Mouse (Mus musculus) cerebellum, postnatal 10 days (tissue): Measurements from ENCODE around the gene Fam57b.

Experiments
- DNase-seq, 2 experiments: peaks; one replicate each; pipeline ENCODE4 v3.0.0; 2021; ENCODE audit warnings: mixed read lengths in 2 of 2

The Fam57b gene

GRCm38 (mm10) chr7:126832036-126832598 lies 34.6 kb downstream of the Fam57b start:
- DNase-seq: peak; percentile 92 to 94

- peak; percentile 57 to 63 for DNase-seq
These were observed 35.8 kb downstream of the Fam57b start for GRCm38 (mm10) chr7:126833294-126833693.

GRCm38 (mm10) chr7:126843276-126843675 lies 45.8 kb downstream of the Fam57b start:
- peak in 1 of 2 experiments; percentile 57 for DNase-seq

GRCm38 (mm10) chr7:126845516-126845915 lies 48.0 kb downstream of the Fam57b start:
- DNase-seq: no peak

GRCm38 (mm10) chr7:126847116-126847420 lies 49.6 kb downstream of the Fam57b start, which contains the start of gene Doc2a:
Doc2a (plus strand) TSS chr7:126847416.
- no peak for DNase-seq

GRCm38 (mm10) chr7:126847421-126848398 lies 50.2 kb downstream of the Fam57b start:
- DNase-seq: peak; percentile 69 to 73

GRCm38 (mm10) chr7:126848794-126849193 lies 51.3 kb downstream of the Fam57b start:
- peak in 1 of 2 experiments; percentile 24 for DNase-seq

- no peak for DNase-seq
These were observed 52.7 kb downstream of the Fam57b start for GRCm38 (mm10) chr7:126850161-126850560.

GRCm38 (mm10) chr7:126851192-126851591 lies 53.7 kb downstream of the Fam57b start:
- DNase-seq: no peak

GRCm38 (mm10) chr7:126853454-126853853 lies 56.0 kb downstream of the Fam57b start:
- DNase-seq: peak in 1 of 2 experiments; percentile 35

GRCm38 (mm10) chr7:126855641-126856040 lies 58.2 kb downstream of the Fam57b start:
- DNase-seq: peak; percentile 60 to 62

- no peak for DNase-seq
These were observed 59.4 kb downstream of the Fam57b start for GRCm38 (mm10) chr7:126856741-126857420.

GRCm38 (mm10) chr7:126860987-126861386 lies 63.5 kb downstream of the Fam57b start:
- no peak for DNase-seq

GRCm38 (mm10) chr7:126861429-126862130 lies 64.1 kb downstream of the Fam57b start, which contains the start of gene Hirip3:
Hirip3 (plus strand) TSS chr7:126861972.
- peak; percentile 98 to 99 for DNase-seq

- DNase-seq: peak; percentile 98
These were observed 64.8 kb downstream of the Fam57b start, which contains the start of gene Ino80e for GRCm38 (mm10) chr7:126862147-126862784. Ino80e (minus strand) TSS chr7:126862377.

- DNase-seq: no peak
These were observed 66.3 kb downstream of the Fam57b start for GRCm38 (mm10) chr7:126863791-126864190.

- no peak for DNase-seq
These were observed 70.1 kb downstream of the Fam57b start for GRCm38 (mm10) chr7:126867534-126867933.

- no peak for DNase-seq
These were observed 70.5 kb downstream of the Fam57b start for GRCm38 (mm10) chr7:126868003-126868402.

GRCm38 (mm10) chr7:126869780-126870519 lies 72.5 kb downstream of the Fam57b start:
- no peak for DNase-seq

GRCm38 (mm10) chr7:126870520-126870891 lies 73.0 kb downstream of the Fam57b start:
- DNase-seq: no peak

GRCm38 (mm10) chr7:126877239-126877638 lies 79.8 kb downstream of the Fam57b start:
- DNase-seq: no peak
